Mouse (Mus musculus) cerebellum, postnatal 36 days (tissue): ENCODE data around the gene Cacna1i.
A peak's percentile ranks its signal among the peaks of the same experiment; 100 is the strongest.

Experiments used
- DNase-seq, 2 experiments: peaks; one replicate each; pipeline ENCODE4 v3.0.0; 2021 to 2022; ENCODE audit warnings: mixed read lengths in 2 of 2

Cacna1i gene

GRCm38 (mm10) chr15:80277107-80277506 is 9.9 kb upstream of the Cacna1i start:
- peak; percentile 50 to 65 for DNase-seq

- DNase-seq = no peak
These were observed 9.4 kb upstream of the Cacna1i start for GRCm38 (mm10) chr15:80277625-80278024.

GRCm38 (mm10) chr15:80278121-80278759 is 8.8 kb upstream of the Cacna1i start:
- DNase-seq = peak; percentile 64 to 67

- no peak for DNase-seq
These were observed 8.0 kb upstream of the Cacna1i start for GRCm38 (mm10) chr15:80279053-80279452.

- DNase-seq = peak; percentile 50 to 60
These were observed 6.4 kb upstream of the Cacna1i start for GRCm38 (mm10) chr15:80280646-80281045.

- peak; percentile 66 to 67 for DNase-seq
These were observed 998 bp downstream of the Cacna1i start for GRCm38 (mm10) chr15:80288036-80288435.

- DNase-seq = peak; percentile 82 to 83
These were observed 2.4 kb downstream of the Cacna1i start for GRCm38 (mm10) chr15:80289436-80289835.

- no peak for DNase-seq
These were observed 10.1 kb downstream of the Cacna1i start for GRCm38 (mm10) chr15:80297146-80297545.

- peak in 1 of 2 experiments; percentile 34 for DNase-seq
These were observed 16.7 kb downstream of the Cacna1i start for GRCm38 (mm10) chr15:80303779-80304178.

GRCm38 (mm10) chr15:80304188-80304587 is 17.1 kb downstream of the Cacna1i start:
- no peak for DNase-seq

GRCm38 (mm10) chr15:80306146-80306545 is 19.1 kb downstream of the Cacna1i start:
- DNase-seq = peak in 1 of 2 experiments; percentile 45

GRCm38 (mm10) chr15:80314731-80315130 is 27.7 kb downstream of the Cacna1i start:
- no peak for DNase-seq

- peak; percentile 81 to 86 for DNase-seq
These were observed 30.1 kb downstream of the Cacna1i start for GRCm38 (mm10) chr15:80316966-80317634.

- no peak for DNase-seq
These were observed 30.9 kb downstream of the Cacna1i start for GRCm38 (mm10) chr15:80317841-80318530.

GRCm38 (mm10) chr15:80318543-80319255 is 31.7 kb downstream of the Cacna1i start:
- no peak for DNase-seq

- DNase-seq = no peak
These were observed 32.3 kb downstream of the Cacna1i start for GRCm38 (mm10) chr15:80319315-80319714.

GRCm38 (mm10) chr15:80319921-80320320 is 32.9 kb downstream of the Cacna1i start:
- no peak for DNase-seq

- no peak for DNase-seq
These were observed 38.2 kb downstream of the Cacna1i start for GRCm38 (mm10) chr15:80325207-80325606.

- no peak for DNase-seq
These were observed 38.7 kb downstream of the Cacna1i start for GRCm38 (mm10) chr15:80325756-80326155.

- peak in 1 of 2 experiments; percentile 46 for DNase-seq
These were observed 39.9 kb downstream of the Cacna1i start for GRCm38 (mm10) chr15:80326947-80327346.

GRCm38 (mm10) chr15:80327743-80328540 is 40.9 kb downstream of the Cacna1i start:
- peak; percentile 97 to 98 for DNase-seq

GRCm38 (mm10) chr15:80330276-80330675 is 43.2 kb downstream of the Cacna1i start:
- DNase-seq = peak; percentile 68 to 71
